Mouse (Mus musculus) left cerebral cortex, postnatal 36 days (tissue): Measurements from ENCODE around the gene Gorasp2. TPM values are rescaled to one million over a fixed set of nuclear protein-coding genes. Genes with fewer than 3 reads are reported as not detected.
A peak's percentile ranks its signal among the peaks of the same experiment; 100 is the strongest.

Experiments used
- DNase-seq, 2 experiments: peaks; one replicate each; pipeline ENCODE4 v3.0.0; 2021 to 2022; ENCODE audit warnings: low spot score in 2 of 2, mixed read lengths in 1 of 2
- intact Hi-C: fragments of 180-260 bp; cut with DNase I; formaldehyde crosslinking; loops from one replicate; pipeline ENCODE4 v1.15.1; 2025
- total RNA-seq, 2 experiments: library from RNA; stranded (reverse); gene quantifications; 2 replicates each; pipeline ENCODE4 v1.2.3; 2021

Gorasp2 gene
- total RNA-seq, 2 experiments from 2014 or later = 92.0 to 96.9 TPM

- DNase-seq = no peak
- intact Hi-C loops = no loop called here
Observed at GRCm38 (mm10) chr2:70651820-70652219, 9.6 kb upstream of the Gorasp2 start.

- intact Hi-C loops = no loop called here
- DNase-seq = no peak
Observed at GRCm38 (mm10) chr2:70657083-70657482, 4.3 kb upstream of the Gorasp2 start.

- no peak for DNase-seq
- intact Hi-C loops = no loop called here
Observed at GRCm38 (mm10) chr2:70661715-70662495, 529 bp downstream of the Gorasp2 start, which contains the start of gene Gm26558. TSS of gene Gm26558 (minus strand) at chr2:70662108.

DNA sequence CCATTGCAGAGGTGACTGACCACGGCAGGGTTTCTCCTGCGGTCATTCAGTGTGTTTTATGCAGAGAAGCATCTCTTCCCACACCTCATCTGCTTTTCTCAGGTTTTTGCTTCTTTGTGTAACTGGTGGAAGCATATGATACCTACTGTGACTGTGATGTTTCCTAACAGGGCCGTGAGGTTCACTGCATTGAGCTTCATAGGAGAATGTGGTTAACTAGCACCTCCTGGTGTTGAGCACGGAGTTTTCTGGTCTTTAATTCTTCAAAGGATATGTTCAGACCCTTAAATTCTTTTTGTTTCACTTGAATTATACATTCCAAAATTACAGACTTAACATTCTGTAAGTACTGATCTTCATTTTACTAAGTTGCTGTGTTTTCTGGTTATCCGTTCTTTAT, 2.4 kb downstream of the Gorasp2 start:
- no peak for DNase-seq
- intact Hi-C loops = no loop called here

DNA sequence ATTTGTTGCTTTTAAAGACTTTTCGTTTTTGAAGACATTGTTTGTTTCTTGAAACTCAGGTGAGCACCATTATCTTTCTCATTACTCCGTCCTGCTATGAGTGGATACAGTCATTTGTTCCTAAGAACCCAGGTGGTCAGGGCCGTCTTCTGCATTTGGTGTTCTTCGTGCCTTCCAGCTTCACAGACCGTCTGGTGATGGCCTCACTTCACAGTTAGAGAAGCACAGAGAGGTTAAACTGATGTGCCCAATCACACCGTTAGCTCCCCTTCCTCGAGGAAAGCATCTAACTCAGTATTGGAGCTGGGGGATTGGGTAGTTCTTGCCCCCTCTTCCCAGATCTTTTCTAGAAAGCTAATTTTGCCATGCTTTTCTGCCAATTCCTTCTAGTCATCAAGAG, 5.6 kb downstream of the Gorasp2 start:
- no peak for DNase-seq
- intact Hi-C loops = no loop called here

DNA sequence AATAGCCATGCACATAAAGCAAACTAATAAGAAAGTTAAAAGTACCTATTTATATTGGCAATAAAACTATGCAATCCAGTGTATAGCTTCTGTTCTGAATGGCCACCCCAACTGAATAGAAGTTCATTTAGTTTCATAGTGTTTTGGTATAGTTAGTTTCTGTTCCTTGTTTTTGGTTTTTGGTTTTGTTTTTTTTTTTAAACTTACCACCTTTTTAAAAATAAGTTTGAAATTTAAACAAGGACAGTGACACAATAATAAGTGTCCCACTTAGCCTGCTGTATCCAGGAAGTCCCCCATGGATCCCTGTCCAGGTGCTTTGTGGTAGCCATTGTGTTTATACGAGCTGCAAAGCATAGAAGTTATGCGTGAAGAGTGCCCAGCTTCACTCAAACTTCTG, 7.9 kb downstream of the Gorasp2 start:
- DNase-seq = no peak
- intact Hi-C loops = no loop called here

- intact Hi-C loops = no loop called here
- DNase-seq = no peak
Observed at GRCm38 (mm10) chr2:70669896-70670295, 8.5 kb downstream of the Gorasp2 start.

GRCm38 (mm10) chr2:70672476-70672875, 11.1 kb downstream of the Gorasp2 start:
- no peak for DNase-seq
- intact Hi-C loops = no loop called here

DNA sequence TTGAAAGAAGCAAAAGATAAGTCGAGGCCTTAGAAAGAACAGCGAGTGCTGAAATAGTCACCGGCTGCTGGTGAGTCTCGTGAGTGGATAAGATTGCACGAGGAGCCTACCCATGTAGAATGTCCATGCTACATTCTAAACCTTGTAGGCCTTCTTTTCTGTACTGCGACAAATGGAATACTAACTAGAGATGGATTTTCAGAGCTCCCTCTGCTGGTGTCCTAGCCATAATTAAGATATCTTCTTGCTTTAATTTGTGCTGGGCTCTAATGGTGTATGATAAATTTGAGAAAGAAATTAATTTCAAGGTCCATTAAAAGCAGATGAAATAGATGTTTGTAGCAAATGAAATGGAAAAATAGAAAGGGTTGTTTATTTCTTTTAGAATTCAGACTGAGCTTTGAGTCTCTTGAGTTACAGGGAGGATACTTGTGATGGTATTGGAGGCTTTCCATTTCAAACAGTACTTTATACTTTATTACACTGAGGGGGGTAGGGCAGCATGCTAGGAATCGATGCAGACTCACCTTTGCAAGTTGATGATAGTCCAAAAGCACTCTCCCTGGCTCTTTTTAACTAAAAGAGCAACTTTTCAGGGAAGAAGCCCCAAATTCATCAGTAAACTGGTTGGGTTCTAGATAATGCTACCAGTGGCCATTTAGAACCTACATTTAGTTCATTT, 12.2 kb downstream of the Gorasp2 start:
- no peak for DNase-seq
- intact Hi-C loops = no loop called here

GRCm38 (mm10) chr2:70682324-70682723, 20.9 kb downstream of the Gorasp2 start:
- DNase-seq = no peak
- intact Hi-C loops = no loop called here

DNA sequence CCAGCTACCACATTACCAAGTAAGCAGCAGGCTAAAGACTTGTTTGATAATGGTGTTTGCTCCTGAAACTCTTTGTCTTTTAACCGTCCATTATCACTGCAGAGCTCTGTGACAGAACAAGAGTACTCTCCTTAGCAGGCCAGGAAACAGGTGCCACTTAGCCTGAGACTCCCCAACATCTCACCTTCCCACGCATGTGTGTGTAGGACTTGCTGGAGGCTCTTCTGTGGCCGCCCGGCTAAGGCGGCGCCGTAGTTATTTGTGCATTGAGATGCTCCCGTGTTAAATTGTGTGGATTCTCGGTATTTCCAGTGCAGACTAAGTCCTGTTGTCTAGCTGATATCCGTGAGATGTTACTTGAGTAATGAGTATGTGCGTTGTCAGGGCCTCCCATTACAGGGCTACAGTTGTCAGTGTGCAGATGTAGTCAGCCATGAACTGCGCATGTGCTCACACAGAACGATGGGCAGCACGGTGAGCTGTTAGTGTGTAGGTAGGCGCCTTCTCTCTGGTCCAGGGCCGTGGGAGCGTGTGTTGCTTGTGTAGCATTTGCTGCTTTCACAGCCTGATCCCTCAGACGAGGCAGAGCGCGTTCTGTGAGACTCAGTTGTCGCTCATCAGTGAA, 27.2 kb downstream of the Gorasp2 start:
- peak; percentile 33 to 52 for DNase-seq
- intact Hi-C loops = no loop called here

- intact Hi-C loops = no loop called here
- DNase-seq = no peak
Observed at GRCm38 (mm10) chr2:70690195-70690594, 28.8 kb downstream of the Gorasp2 start.

DNA sequence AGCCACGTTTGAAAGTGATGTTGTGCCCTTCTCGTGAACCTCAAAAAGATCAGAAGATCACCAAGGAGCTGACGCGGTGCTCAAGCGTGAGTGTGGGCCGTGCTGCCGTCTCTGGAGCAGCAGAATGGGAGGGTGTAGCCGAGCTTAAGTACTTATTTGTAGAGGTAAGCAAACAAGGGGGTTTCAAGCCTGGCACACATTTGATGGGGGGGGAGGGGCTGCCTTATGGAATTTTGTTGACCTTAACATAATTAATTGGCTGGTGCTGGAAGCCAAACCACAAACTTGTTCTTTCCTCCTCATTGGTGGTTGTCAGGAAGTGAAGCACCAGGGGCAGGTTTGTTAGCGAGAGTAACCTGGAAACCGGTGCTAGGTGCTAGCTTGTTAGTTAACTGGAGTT, 34.3 kb downstream of the Gorasp2 start:
- intact Hi-C loops = no loop called here
- DNase-seq = no peak

DNA sequence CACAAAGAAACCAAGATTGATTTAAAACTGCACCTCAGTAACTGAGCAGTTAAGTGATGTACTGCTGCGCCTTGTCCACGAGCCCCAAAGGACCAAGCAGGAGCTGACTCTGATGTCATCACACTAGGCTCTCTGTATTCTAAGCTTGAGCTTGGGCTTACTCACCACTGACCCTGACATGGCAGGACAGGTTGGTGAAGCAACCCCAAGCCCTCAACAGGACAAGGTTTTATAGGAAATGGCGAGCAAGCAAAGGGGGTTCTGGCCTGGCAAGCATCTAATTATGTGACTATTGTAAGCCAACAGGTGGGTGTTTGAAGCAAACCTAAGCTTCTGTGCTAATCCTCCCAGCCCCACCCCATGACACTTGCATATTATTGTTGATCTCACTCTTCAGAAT, 39.5 kb downstream of the Gorasp2 start:
- intact Hi-C loops = loop anchor here (5.0 kb wide), 1 partner anchor 121 kb away; no protein-coding TSS in a partner anchor
- no peak for DNase-seq

DNA sequence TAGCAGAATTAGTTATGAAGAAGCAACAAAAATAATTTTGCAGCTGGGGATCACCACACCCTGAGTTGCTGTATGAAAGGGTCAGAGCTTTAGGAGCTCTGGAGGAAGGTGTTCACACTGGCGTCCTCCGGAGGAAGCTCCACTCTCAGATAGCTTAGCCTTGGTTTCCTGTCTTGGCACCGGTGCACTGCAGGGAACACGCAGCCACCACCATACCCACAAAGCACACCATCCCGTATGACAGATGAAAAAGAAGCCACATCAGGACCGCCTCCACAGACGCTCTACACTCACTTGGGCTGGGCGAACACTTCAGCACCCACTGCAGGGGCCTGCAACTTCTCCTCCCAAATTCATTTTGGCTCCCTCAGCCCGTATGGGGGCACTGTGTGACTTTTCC, 40.2 kb downstream of the Gorasp2 start:
- no peak for DNase-seq
- intact Hi-C loops = loop anchor here (5.0 kb wide), 1 partner anchor 121 kb away; no protein-coding TSS in a partner anchor

DNA sequence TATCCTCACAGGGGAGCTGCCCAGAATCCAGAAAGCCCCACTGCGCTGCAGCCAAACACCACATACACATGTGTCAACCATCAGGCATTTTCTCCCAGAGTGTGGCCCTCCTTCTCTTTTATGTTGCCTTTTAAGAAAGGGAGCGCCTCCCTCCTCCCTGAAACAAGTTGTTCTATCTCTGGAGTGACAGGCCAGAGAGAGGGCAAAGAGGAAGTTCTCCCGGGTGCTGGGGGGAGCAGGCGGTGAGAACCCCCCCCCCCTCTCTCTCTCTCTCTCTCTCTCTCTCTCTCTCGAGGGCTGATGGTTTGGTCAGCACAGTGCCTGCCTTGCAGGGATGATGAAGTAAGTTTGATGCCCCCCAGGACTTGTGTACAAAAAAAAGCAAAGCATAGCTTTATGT, 41.0 kb downstream of the Gorasp2 start:
- no peak for DNase-seq
- intact Hi-C loops = loop anchor here (5.0 kb wide), 1 partner anchor 120 kb away; no protein-coding TSS in a partner anchor

GRCm38 (mm10) chr2:70708986-70709730, 47.8 kb downstream of the Gorasp2 start:
- intact Hi-C loops = loop anchor here (5.0 kb wide), 1 partner anchor 328 kb away; no protein-coding TSS in a partner anchor

GRCm38 (mm10) chr2:70710236-70710635, 48.9 kb downstream of the Gorasp2 start:
- DNase-seq = no peak
- intact Hi-C loops = no loop called here

More at GRCm38 (mm10) chr2:70708986-70709730, 47.8 kb downstream of the Gorasp2 start:
- peak in 1 of 2 experiments; percentile 23 for DNase-seq

DNA sequence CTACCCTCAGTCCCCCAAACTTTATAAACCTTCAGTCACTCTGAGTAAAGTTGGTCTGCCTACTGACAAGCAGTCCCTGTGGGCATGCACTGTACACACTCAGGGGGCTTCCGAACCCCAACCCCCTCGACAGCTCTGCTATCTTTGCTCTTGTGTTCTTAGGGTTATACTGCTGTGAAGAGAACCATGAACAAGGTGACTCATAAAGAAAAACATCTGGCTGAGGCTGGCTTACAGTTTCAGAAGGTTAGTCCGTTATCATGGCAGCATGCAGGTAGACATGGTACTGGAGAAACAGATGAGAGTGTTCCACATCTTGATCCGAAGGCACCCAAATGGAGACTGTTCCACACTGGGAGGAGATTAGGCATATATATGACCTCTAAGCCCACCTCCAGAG, 49.5 kb downstream of the Gorasp2 start:
- no peak for DNase-seq
- intact Hi-C loops = no loop called here
